Mouse (Mus musculus) lung, adult 2 months (tissue): ENCODE measurements around the gene Olfr123.

Source experiments
- CTCF ChIP-seq: fragments of 200-500 bp; IDR thresholded peaks from 2 replicates; pipeline ENCODE4 v1.5.1; 2011; ENCODE audit warnings: mild to moderate bottlenecking, low read length, control low read depth; ENCODE audit not compliant: insufficient read depth
- POLR2A ChIP-seq: fragments of 200-500 bp; IDR thresholded peaks from 2 replicates; pipeline ENCODE4 v1.6.1; 2011; ENCODE audit warnings: low read depth, mild to moderate bottlenecking, control low read depth, low read length, borderline replicate concordance; ENCODE audit errors: extremely low read depth

DNA sequence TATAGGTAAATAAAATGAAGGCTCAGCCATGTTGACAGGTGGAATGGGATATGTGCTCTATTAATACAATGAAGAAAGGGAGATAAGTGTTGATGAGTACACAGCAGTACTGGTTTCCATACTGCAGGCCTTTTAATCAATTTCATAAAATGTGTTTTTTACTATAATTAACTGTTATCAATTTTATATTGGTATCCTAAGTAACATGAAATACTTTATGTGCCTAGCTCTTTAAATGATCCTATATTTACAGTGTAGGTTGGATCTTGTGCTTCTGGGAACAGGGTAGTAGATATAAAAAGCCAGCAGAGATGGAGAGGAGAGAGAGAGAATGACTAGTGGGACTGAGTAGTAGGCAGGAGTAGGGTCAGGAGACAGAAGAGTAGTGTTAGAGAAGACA lies 53.9 kb downstream of the Olfr123 start, which contains the start of gene Olfr126:
- TF ChIP-seq POLR2A (no peak), CTCF (no peak)
